ENCODE assay signal across 7 mouse cellular contexts in genomic region chr1:195132070-195132469, GRCm38 (mm10). TPM values are rescaled to one million over a fixed set of nuclear protein-coding genes. Genes with fewer than 3 reads are reported as not detected.
A peak's percentile ranks its signal among the peaks of the same experiment; 100 is the strongest.
DNase-seq lines count a peak whose midpoint lies in the region; ATAC-seq and TF ChIP-seq lines count a peak whose summit lies in the region.

No protein-coding gene starts in this region.

- no peak for ATAC-seq in G1E (ENCODE audit: extremely low read depth, insufficient number of reproducible peaks, low FRiP score, poor library complexity, severe bottlenecking)
- no peak for ATAC-seq in heart, embryonic 15.5 days (replicated peaks; ENCODE audit: insufficient number of reproducible peaks, insufficient read depth, low FRiP score, low read depth)
- ATAC-seq in liver, embryonic 12.5 days, result no peak
- no peak for ATAC-seq in stomach, embryonic 16.5 days (ENCODE audit: insufficient read depth, low FRiP score)
- no peak for ATAC-seq in granulocyte monocyte progenitor cell, adult 5-6 weeks (replicated peaks; ENCODE audit: poor library complexity, severe bottlenecking)

- no peak overlapping the region for H3K9ac ChIP-seq in heart, embryonic 15.5 days
- peak overlapping the region; percentile 93 for H3K9ac ChIP-seq in liver, embryonic 12.5 days
- H3K9ac ChIP-seq in stomach, embryonic 16.5 days (ENCODE audit: low read length), result no peak overlapping the region

- no peaks in the 10 kb centered on the region for H3K27me3 ChIP-seq in G1E (ENCODE audit: insufficient read depth, low read length)
- no peaks in the 10 kb centered on the region for H3K27me3 ChIP-seq in heart, embryonic 15.5 days
- H3K27me3 ChIP-seq in liver, embryonic 12.5 days (replicated peaks), result no peaks in the 10 kb centered on the region
- H3K27me3 ChIP-seq in stomach, embryonic 16.5 days (ENCODE audit: control insufficient read depth, insufficient read depth, low read length), result no peaks in the 10 kb centered on the region

- peak overlapping the region; percentile 73; the same call in 1 of the 2 replicates for H3K4me3 ChIP-seq in G1E (ENCODE audit: low read depth, low read length)
- H3K4me3 ChIP-seq in heart, embryonic 15.5 days, result peak overlapping the region; percentile 79
- H3K4me3 ChIP-seq in liver, embryonic 12.5 days, result peak overlapping the region; percentile 75
- H3K4me3 ChIP-seq in stomach, embryonic 16.5 days (replicated peaks; ENCODE audit: low read length), result peak overlapping the region; percentile 74; the same call in 1 of the 2 replicates

- peak overlapping the region; percentile 99 for H3K27ac ChIP-seq in heart, embryonic 15.5 days
- H3K27ac ChIP-seq in liver, embryonic 12.5 days, result peak overlapping the region; percentile 98
- no peak overlapping the region for H3K27ac ChIP-seq in stomach, embryonic 16.5 days (ENCODE audit: low read length)

- DNase-seq in 416B (ENCODE audit: low read depth) (peak; percentile 63), G1E (ENCODE audit: low spot score) (no peak)
- DNase-seq in ovary, adult 18-20 months (ENCODE audit: low spot score), result no peak

- H3K4me2 ChIP-seq in heart, embryonic 15.5 days, result peak overlapping the region; percentile 69
- H3K4me2 ChIP-seq in liver, embryonic 12.5 days, result peak overlapping the region; percentile 59
- H3K4me2 ChIP-seq in stomach, embryonic 16.5 days (ENCODE audit: low read depth, low read length), result peak overlapping the region; percentile 63

- WGBS in heart, embryonic 15.5 days, result 42% methylated on average over 3 of the region's 3 CpGs
- 42% methylated on average over 3 of the region's 3 CpGs for WGBS in liver, embryonic 12.5 days (ENCODE audit: insufficient replicate concordance)
- 39% methylated on average over 3 of the region's 3 CpGs for WGBS in stomach, embryonic 16.5 days

- H3K9me3 ChIP-seq in G1E (replicated peaks), result no peaks in the 10 kb centered on the region
- no peaks in the 10 kb centered on the region for H3K9me3 ChIP-seq in heart, embryonic 15.5 days (replicated peaks)
- no peaks in the 10 kb centered on the region for H3K9me3 ChIP-seq in liver, embryonic 12.5 days (replicated peaks)
- H3K9me3 ChIP-seq in stomach, embryonic 16.5 days (replicated peaks; ENCODE audit: control insufficient read depth, low read length), result no peaks in the 10 kb centered on the region

- TF ChIP-seq CTCF in G1E (IDR thresholded peaks at IDR 0.05; ENCODE audit: low read depth, low read length), result no peak

- H3K36me3 ChIP-seq in G1E (replicated peaks), result peaks cover 18% of the 10 kb centered on the region
- H3K36me3 ChIP-seq in heart, embryonic 15.5 days, result peaks cover 13% of the 10 kb centered on the region
- H3K36me3 ChIP-seq in liver, embryonic 12.5 days, result peaks cover 23% of the 10 kb centered on the region
- H3K36me3 ChIP-seq in stomach, embryonic 16.5 days (ENCODE audit: control insufficient read depth, insufficient read depth, low read length), result peaks cover 9% of the 10 kb centered on the region

- H3K4me1 ChIP-seq in G1E (ENCODE audit: insufficient read depth, low read depth, low read length), result peaks cover 20% of the 10 kb centered on the region
- peaks cover 4% of the 10 kb centered on the region for H3K4me1 ChIP-seq in heart, embryonic 15.5 days (replicated peaks)
- H3K4me1 ChIP-seq in liver, embryonic 12.5 days, result peaks cover 18% of the 10 kb centered on the region
- H3K4me1 ChIP-seq in stomach, embryonic 16.5 days (ENCODE audit: control insufficient read depth, insufficient read depth, low read length), result peaks cover 9% of the 10 kb centered on the region

RNA-seq across cellular contexts. Expression of gene Cr1l, which starts 0.7 kb away (rescaled TPM):
- total RNA-seq in G1E (2014; fragmentation: Nextera tagmentation) (34.9 and 55.5 TPM in 2 replicates), G1E (2017) (99.1 and 101 TPM in 2 replicates)
- 3.2 and 3.5 TPM in 2 replicates for polyA plus RNA-seq in G1E (2012)
- 57.0 and 61.7 TPM in 2 replicates for polyA plus RNA-seq in heart, embryonic 15.5 days (2015; fragmentation: Nextera tagmentation; extraction: Ambion mirVana)
- 68.7 and 75.2 TPM in 2 replicates for polyA plus RNA-seq in liver, embryonic 12.5 days (2016; fragmentation: Nextera tagmentation; extraction: Ambion mirVana)
- 78.3 and 82.3 TPM in 2 replicates for polyA plus RNA-seq in stomach, embryonic 16.5 days (2015; fragmentation: Nextera tagmentation; extraction: Ambion mirVana)
- total RNA-seq in granulocyte monocyte progenitor cell, adult 5-6 weeks (2014; fragmentation: Nextera tagmentation), result 62.8 and 83.0 TPM in 2 replicates
- total RNA-seq in granulocyte monocyte progenitor cell, adult 5-6 weeks (2017), result 113 and 117 TPM in 2 replicates

RNA-seq across cellular contexts. Expression of gene Cd46, which starts 40.0 kb away (rescaled TPM):
- total RNA-seq in G1E (2014; fragmentation: Nextera tagmentation) (2.8 and 3.7 TPM in 2 replicates), G1E (2017) (0.99 and 1.1 TPM in 2 replicates)
- polyA plus RNA-seq in G1E (2012), result 0.03 TPM in 1 of 2 replicates, not detected in the other
- 0.62 and 0.96 TPM in 2 replicates for polyA plus RNA-seq in heart, embryonic 15.5 days (2015; fragmentation: Nextera tagmentation; extraction: Ambion mirVana)
- polyA plus RNA-seq in liver, embryonic 12.5 days (2016; fragmentation: Nextera tagmentation; extraction: Ambion mirVana), result 0.90 and 1.1 TPM in 2 replicates
- 0.62 and 0.65 TPM in 2 replicates for polyA plus RNA-seq in stomach, embryonic 16.5 days (2015; fragmentation: Nextera tagmentation; extraction: Ambion mirVana)
- 0.66 and 1.6 TPM in 2 replicates for total RNA-seq in granulocyte monocyte progenitor cell, adult 5-6 weeks (2014; fragmentation: Nextera tagmentation)
- total RNA-seq in granulocyte monocyte progenitor cell, adult 5-6 weeks (2017), result 0.88 and 0.95 TPM in 2 replicates

RNA-seq across cellular contexts. Expression of gene Cr2, which starts 44.4 kb away (rescaled TPM):
- total RNA-seq in G1E (2014; fragmentation: Nextera tagmentation) (not detected in 2 replicates), G1E (2017) (0.12 and 0.38 TPM in 2 replicates)
- not detected in 2 replicates for polyA plus RNA-seq in G1E (2012)
- polyA plus RNA-seq in heart, embryonic 15.5 days (2015; fragmentation: Nextera tagmentation; extraction: Ambion mirVana), result 0.09 and 0.22 TPM in 2 replicates
- 0.10 TPM in 1 of 2 replicates, not detected in the other for polyA plus RNA-seq in liver, embryonic 12.5 days (2016; fragmentation: Nextera tagmentation; extraction: Ambion mirVana)
- 0.25 and 0.44 TPM in 2 replicates for polyA plus RNA-seq in stomach, embryonic 16.5 days (2015; fragmentation: Nextera tagmentation; extraction: Ambion mirVana)
- not detected in 2 replicates for total RNA-seq in granulocyte monocyte progenitor cell, adult 5-6 weeks (2014; fragmentation: Nextera tagmentation)
- total RNA-seq in granulocyte monocyte progenitor cell, adult 5-6 weeks (2017), result not detected in 2 replicates

Comparison
In these comparisons a context has a peak if more than half of its experiments do, and no peak if none do; other contexts are left out.
1. RNA of gene Cr1l, which starts 0.7 kb away (polyA plus RNA-seq): 78.3 to 82.3 TPM in stomach, embryonic 16.5 days, 68.7 to 75.2 TPM in liver, embryonic 12.5 days and 57.0 to 61.7 TPM in heart, embryonic 15.5 days; 3.2 to 3.5 TPM in G1E; every median in the first group is over 10 times any median in the second.
2. Peak in every context shown above with its lines, with median percentiles within 50 percentile points of each other: H3K4me3 ChIP-seq and H3K4me2 ChIP-seq.